Mouse (Mus musculus): ENCODE data around the gene Scnn1a.

The Scnn1a gene

DNA sequence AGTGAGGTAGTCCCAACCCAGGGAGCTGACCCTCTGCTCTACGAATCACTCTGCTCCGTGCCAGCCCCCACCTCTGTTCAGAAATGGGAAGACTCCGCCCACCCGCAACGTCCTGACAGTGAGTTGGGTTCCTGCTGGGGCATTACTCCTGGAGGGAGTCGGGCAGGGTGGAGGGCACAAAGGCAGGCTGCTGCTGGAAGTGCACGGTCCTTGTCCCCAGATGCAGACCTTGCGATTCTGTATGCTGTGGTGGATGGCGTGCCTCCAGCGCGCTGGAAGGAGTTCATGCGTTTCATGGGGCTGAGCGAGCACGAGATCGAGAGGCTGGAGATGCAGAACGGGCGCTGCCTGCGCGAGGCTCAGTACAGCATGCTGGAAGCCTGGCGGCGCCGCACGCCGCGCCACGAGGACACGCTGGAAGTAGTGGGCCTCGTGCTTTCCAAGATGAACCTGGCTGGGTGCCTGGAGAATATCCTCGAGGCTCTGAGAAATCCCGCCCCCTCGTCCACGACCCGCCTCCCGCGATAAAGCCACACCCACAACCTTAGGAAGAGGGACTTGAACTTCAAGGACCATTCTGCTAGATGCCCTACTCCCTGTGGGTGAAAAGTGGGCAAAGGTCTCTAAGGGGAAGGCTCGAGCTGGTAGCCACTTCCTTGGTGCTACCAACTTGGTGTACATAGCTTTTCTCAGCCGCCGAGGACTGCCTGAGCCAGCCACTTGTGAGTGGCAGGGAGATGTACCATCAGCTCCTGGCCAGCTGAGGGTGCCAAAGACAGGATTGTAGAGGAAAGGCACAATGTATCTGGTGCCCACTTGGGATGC is 41.2 kb downstream of the Scnn1a start:
- DNase-seq (ENCODE audit: low spot score in 2 of 2): peak in 1 of 2 experiments; percentile 43

GRCm38 (mm10) chr6:125363021-125363420 is 42.6 kb downstream of the Scnn1a start:
- no peak for DNase-seq (ENCODE audit: low spot score in 2 of 2)

DNA sequence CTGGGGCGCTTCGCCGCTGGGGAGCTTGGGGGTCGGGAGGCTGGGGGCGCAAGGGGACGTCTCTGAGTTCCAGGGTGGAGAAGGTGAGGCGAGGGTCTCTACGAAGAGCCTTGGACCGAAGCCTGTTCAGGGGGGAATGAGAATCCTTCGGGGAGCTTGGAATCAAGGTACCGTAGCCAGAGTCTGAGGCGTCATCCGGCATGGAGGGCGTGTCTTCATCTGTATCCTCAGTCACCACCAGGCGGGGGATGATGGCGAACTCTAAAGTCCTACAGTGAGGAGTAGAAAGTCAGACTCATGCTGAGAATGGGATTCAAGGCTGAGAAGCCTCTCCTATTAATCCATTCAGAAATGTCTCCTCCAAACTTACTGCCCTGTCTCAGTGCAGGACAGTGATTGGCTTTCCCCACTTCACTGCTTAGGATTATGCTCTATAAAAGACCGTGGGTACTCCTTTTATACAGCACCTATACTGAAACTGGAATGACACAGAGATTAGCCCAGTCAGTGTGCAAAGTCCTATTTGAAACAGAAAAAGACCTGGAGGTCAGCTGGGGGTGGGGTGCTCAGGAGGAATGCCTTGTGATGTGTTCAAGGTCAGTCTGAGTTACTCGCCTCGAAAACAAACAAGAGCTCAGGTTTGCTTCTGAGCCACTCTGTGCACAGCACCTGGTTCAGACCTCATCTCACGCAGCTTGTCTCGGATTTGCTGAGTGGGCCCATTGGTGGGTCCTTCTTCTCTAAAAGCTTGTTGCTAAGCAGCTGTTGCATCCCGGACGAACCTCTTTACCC is 43.2 kb downstream of the Scnn1a start:
- no peak for DNase-seq (ENCODE audit: low spot score in 2 of 2)

DNA sequence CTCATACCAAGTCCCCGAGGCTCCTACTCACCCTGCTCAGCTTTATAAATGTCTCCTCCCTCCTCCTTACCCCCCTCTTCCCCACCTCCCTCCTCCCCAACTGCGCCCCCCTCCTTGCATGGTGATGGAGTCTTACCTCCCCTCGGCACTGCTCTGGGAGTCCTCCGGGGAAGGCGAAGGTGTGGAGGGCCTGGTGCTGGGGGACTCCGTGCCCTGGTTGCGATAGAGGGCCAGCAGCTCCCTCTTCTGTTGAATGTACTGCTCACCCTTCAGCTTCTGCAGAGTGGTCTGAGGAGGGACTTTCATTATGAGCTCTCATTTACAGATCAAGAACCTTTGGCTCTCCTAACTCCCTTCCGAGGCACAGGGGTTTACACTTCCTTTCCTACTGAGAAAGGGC is 44.0 kb downstream of the Scnn1a start:
- no peak for DNase-seq (ENCODE audit: low spot score in 2 of 2)

GRCm38 (mm10) chr6:125365522-125365921 is 45.1 kb downstream of the Scnn1a start:
- no peak for DNase-seq (ENCODE audit: low spot score in 2 of 2)

GRCm38 (mm10) chr6:125366133-125366532 is 45.7 kb downstream of the Scnn1a start:
- no peak for DNase-seq (ENCODE audit: low spot score in 2 of 2)

- no peak for DNase-seq (ENCODE audit: low spot score in 2 of 2)
These were observed 47.4 kb downstream of the Scnn1a start for GRCm38 (mm10) chr6:125367758-125368371.

GRCm38 (mm10) chr6:125377042-125377441 is 56.6 kb downstream of the Scnn1a start:
- DNase-seq (ENCODE audit: low spot score in 2 of 2): no peak

GRCm38 (mm10) chr6:125377582-125378451 is 57.4 kb downstream of the Scnn1a start:
- DNase-seq (ENCODE audit: low spot score in 2 of 2): no peak

- no peak for DNase-seq (ENCODE audit: low spot score in 2 of 2)
These were observed 58.2 kb downstream of the Scnn1a start for GRCm38 (mm10) chr6:125378621-125379020.

DNA sequence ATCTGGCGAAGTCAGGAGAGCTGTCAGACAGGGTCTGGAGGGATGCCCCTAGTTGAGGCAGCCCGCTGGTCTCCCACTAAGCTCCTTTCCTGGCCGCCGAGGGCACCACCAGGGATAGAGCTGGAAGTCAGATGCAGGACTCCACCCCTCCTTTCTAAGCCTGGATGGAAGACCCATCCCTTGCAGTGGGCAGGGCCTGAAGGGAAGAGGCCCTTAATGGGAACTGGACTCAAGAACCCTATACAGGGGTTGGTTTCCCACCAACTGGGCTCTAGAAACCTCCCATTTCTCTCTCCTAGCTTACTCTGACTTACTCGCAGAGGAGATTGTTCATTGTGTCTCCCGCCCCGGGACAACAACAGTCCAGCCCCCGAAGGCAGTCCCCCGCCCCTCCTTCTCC is 59.3 kb downstream of the Scnn1a start:
- DNase-seq (ENCODE audit: low spot score in 2 of 2): no peak

GRCm38 (mm10) chr6:125380372-125381360 is 60.2 kb downstream of the Scnn1a start, which contains the start of gene Plekhg6:
TSS of gene Plekhg6 (minus strand) at chr6:125380793.
- DNase-seq (ENCODE audit: low spot score in 2 of 2): no peak

DNA sequence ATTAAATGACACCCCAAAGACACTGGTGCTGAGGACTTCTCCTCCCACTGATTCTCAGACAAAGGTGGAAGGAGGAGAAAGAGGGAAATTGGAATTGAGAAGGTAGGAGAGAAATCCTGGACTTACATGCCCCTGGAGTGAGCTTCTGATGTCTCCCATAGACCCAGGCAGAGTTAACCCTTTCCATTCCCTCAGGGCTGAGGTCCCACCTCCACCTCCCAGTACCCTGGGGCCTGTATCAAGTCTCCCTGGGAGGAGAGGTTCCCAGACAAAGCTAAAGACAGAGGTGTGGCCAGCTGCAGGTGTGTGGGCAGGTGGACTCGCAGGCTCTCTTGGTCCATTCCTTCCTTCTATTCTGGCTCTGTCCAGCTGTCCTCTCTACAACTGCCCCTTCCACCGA is 61.6 kb downstream of the Scnn1a start:
- DNase-seq (ENCODE audit: low spot score in 2 of 2): no peak

GRCm38 (mm10) chr6:125385066-125385974 is 64.9 kb downstream of the Scnn1a start:
- no peak for DNase-seq (ENCODE audit: low spot score in 2 of 2)

DNA sequence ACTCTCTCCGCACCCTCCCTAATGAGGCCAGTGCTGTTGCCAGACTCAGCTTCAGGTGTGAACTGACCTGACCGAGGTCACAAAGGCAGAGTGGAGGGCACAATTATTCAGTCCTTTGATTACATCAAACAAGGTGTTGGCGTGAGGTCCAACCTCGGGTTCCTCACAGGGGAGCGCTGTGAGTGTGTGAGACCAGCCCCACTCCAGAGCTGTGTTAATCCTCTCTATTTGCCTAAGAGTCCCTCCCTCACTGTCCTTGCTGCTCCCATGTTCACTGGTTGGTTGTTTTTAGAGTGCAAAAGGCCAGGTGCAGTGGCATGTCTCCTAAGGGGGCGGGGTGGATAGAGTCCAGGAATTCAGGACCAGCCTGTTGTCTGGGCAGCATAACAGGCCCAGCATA is 65.6 kb downstream of the Scnn1a start:
- no peak for DNase-seq (ENCODE audit: low spot score in 2 of 2)

DNA sequence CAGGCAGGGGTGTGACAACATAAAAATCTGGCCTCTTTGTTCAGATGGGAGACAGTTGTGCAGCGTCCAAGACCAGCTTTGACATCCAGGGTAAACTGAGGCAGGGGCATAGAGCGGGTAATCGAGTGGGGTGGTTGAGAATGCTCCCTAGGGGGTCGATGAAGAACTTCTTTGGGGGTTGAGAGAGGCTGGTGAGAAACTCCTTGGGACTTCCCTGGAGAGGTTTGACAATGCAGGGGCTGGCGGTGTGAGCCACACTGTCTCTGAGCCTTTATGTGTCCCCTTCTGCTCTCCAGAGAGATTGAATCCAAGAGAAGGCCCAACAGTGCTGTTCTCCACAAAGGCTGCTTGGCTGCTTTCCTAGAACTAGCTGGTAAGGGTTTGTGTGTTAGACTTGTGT is 69.4 kb downstream of the Scnn1a start:
- DNase-seq (ENCODE audit: low spot score in 2 of 2): no peak
